Mouse (Mus musculus) lung, adult 2 months (tissue): Measurements from ENCODE around the gene Ralgds.

Experiments used
- CTCF ChIP-seq: fragments of 200-500 bp; IDR thresholded peaks from 2 replicates; pipeline ENCODE4 v1.5.1; 2011; ENCODE audit warnings: mild to moderate bottlenecking, low read length, control low read depth; ENCODE audit not compliant: insufficient read depth
- POLR2A ChIP-seq: fragments of 200-500 bp; IDR thresholded peaks from 2 replicates; pipeline ENCODE4 v1.6.1; 2011; ENCODE audit warnings: low read depth, mild to moderate bottlenecking, control low read depth, low read length, borderline replicate concordance; ENCODE audit errors: extremely low read depth

GRCm38 (mm10) chr2:28512798-28513401 lies at the start of gene Ralgds:
- 0 out of 2 replicates have a peak, but pooled peaks have one; percentile 22 for TF ChIP-seq CTCF
- no peak; the same call in 1 of the 2 replicates for TF ChIP-seq POLR2A
